Mouse (Mus musculus): Measurements from ENCODE around the gene Il2rg. TPM values are rescaled to one million over a fixed set of nuclear protein-coding genes. Genes with fewer than 3 reads are reported as not detected.

Gene Il2rg
- 3.8 and 5.0 TPM in 2 replicates for polyA plus RNA-seq (2016; fragmentation: Nextera tagmentation; extraction: Ambion mirVana)

GRCm38 (mm10) chrX:101268025-101268754 is at the start of gene Il2rg:
TSS of gene Il2rg (minus strand) at chrX:101268255.
- Histone ChIP-seq H3K9ac (no peak within 1 kb of the TSS), H3K4me2 (replicated peaks) (no peak within 1 kb of the TSS), H3K4me1 (no peaks in the 10 kb centered on the region), H3K9me3 (no peaks in the 10 kb centered on the region), H3K27me3 (replicated peaks) (no peaks in the 10 kb centered on the region), H3K4me3 (no peak within 1 kb of the TSS), H3K36me3 (no peaks in the 10 kb centered on the region), H3K27ac (no peak within 1 kb of the TSS)
- 71% methylated on average over 5 of the region's 5 CpGs for WGBS
- ATAC-seq (ENCODE audit: low FRiP score, low read depth), result no peak

GRCm38 (mm10) chrX:101313625-101314359 is 45.7 kb upstream of the Il2rg start:
- no peak overlapping the region for H3K9ac ChIP-seq
- ATAC-seq (ENCODE audit: low FRiP score, low read depth), result 0 out of 2 replicates have a peak, but pooled peaks have one; percentile 7
- no peak overlapping the region for H3K4me2 ChIP-seq (replicated peaks)
- WGBS, result 40% methylated on average over 6 of the region's 6 CpGs
- H3K4me1 ChIP-seq, result peaks cover 2% of the 10 kb centered on the region; the same call in 1 of the 2 replicates
- H3K27ac ChIP-seq, result no peak overlapping the region
- no peaks in the 10 kb centered on the region for H3K9me3 ChIP-seq
- H3K36me3 ChIP-seq, result peaks cover 20% of the 10 kb centered on the region; the same call in 1 of the 2 replicates
- no peak overlapping the region for H3K4me3 ChIP-seq
- H3K27me3 ChIP-seq (replicated peaks), result no peaks in the 10 kb centered on the region

- ATAC-seq (ENCODE audit: low FRiP score, low read depth), result no peak
- H3K9ac ChIP-seq, result no peak overlapping the region
- H3K4me1 ChIP-seq, result peaks cover 2% of the 10 kb centered on the region; the same call in 1 of the 2 replicates
- H3K27ac ChIP-seq, result no peak overlapping the region
- no peaks in the 10 kb centered on the region for H3K9me3 ChIP-seq
- no peak overlapping the region for H3K4me2 ChIP-seq (replicated peaks)
- no peak overlapping the region for H3K4me3 ChIP-seq
- WGBS, result 93% methylated on average over 5 of the region's 5 CpGs
- H3K36me3 ChIP-seq, result peaks cover 7% of the 10 kb centered on the region; the same call in 1 of the 2 replicates
- H3K27me3 ChIP-seq (replicated peaks), result 0 out of 2 replicates have a peak, but pooled peaks cover 3% of the 10 kb centered on the region
Observed at GRCm38 (mm10) chrX:101309299-101309698, 41.2 kb upstream of the Il2rg start.

- Histone ChIP-seq H3K4me2 (replicated peaks) (no peak overlapping the region), H3K9ac (no peak overlapping the region), H3K27me3 (replicated peaks) (0 out of 2 replicates have a peak, but pooled peaks cover 6% of the 10 kb centered on the region), H3K36me3 (peaks cover 4% of the 10 kb centered on the region; the same call in 1 of the 2 replicates), H3K4me3 (no peak overlapping the region), H3K9me3 (no peaks in the 10 kb centered on the region), H3K27ac (no peak overlapping the region), H3K4me1 (peaks cover 11% of the 10 kb centered on the region)
- WGBS, result 53% methylated on average over 2 of the region's 2 CpGs
- no peak for ATAC-seq (ENCODE audit: low FRiP score, low read depth)
Observed at GRCm38 (mm10) chrX:101304646-101305045, 36.6 kb upstream of the Il2rg start.

- Histone ChIP-seq H3K4me3 (no peak overlapping the region), H3K27ac (no peak overlapping the region), H3K9me3 (no peaks in the 10 kb centered on the region), H3K4me2 (replicated peaks) (peak overlapping the region; percentile 55), H3K27me3 (replicated peaks) (0 out of 2 replicates have a peak, but pooled peaks cover 3% of the 10 kb centered on the region), H3K36me3 (no peaks in the 10 kb centered on the region), H3K4me1 (peaks cover 11% of the 10 kb centered on the region), H3K9ac (no peak overlapping the region)
- 80% methylated on average over 9 of the region's 9 CpGs for WGBS
- ATAC-seq (ENCODE audit: low FRiP score, low read depth), result no peak
Observed at GRCm38 (mm10) chrX:101301654-101302053, 33.6 kb upstream of the Il2rg start.

GRCm38 (mm10) chrX:101300427-101301030 is 32.5 kb upstream of the Il2rg start:
- H3K4me3 ChIP-seq, result peak overlapping the region; percentile 44
- H3K27ac ChIP-seq, result no peak overlapping the region
- peak overlapping the region; percentile 54 for H3K9ac ChIP-seq
- H3K9me3 ChIP-seq, result no peaks in the 10 kb centered on the region
- WGBS, result 40% methylated on average over 13 of the region's 13 CpGs
- ATAC-seq (ENCODE audit: low FRiP score, low read depth), result peak; percentile 59
- 0 out of 2 replicates have a peak, but pooled peaks cover 3% of the 10 kb centered on the region for H3K27me3 ChIP-seq (replicated peaks)
- H3K4me2 ChIP-seq (replicated peaks), result peak overlapping the region; percentile 55
- H3K4me1 ChIP-seq, result peaks cover 11% of the 10 kb centered on the region
- H3K36me3 ChIP-seq, result peaks cover 7% of the 10 kb centered on the region; the same call in 1 of the 2 replicates

- Histone ChIP-seq H3K27ac (no peak overlapping the region; the same call in 1 of the 2 replicates), H3K4me1 (peaks cover 11% of the 10 kb centered on the region), H3K4me3 (peak overlapping the region; percentile 44), H3K9ac (peak overlapping the region; percentile 54), H3K4me2 (replicated peaks) (peak overlapping the region; percentile 55), H3K27me3 (replicated peaks) (0 out of 2 replicates have a peak, but pooled peaks cover 3% of the 10 kb centered on the region), H3K9me3 (no peaks in the 10 kb centered on the region), H3K36me3 (peaks cover 7% of the 10 kb centered on the region; the same call in 1 of the 2 replicates)
- peak; percentile 76 for ATAC-seq (ENCODE audit: low FRiP score, low read depth)
- WGBS, result 15% methylated on average over 13 of the region's 13 CpGs
Observed at GRCm38 (mm10) chrX:101299473-101300426, 31.7 kb upstream of the Il2rg start.

GRCm38 (mm10) chrX:101299055-101299454 is 31.0 kb upstream of the Il2rg start, which contains the start of gene Nlgn3:
TSS of gene Nlgn3 (plus strand) at chrX:101299168.
- H3K4me1 ChIP-seq, result peaks cover 11% of the 10 kb centered on the region
- H3K36me3 ChIP-seq, result peaks cover 7% of the 10 kb centered on the region; the same call in 1 of the 2 replicates
- no peaks in the 10 kb centered on the region for H3K9me3 ChIP-seq
- peak within 1 kb of the TSS; percentile 44 for H3K4me3 ChIP-seq
- peak within 1 kb of the TSS; percentile 55 for H3K4me2 ChIP-seq (replicated peaks)
- WGBS, result 24% methylated on average over 23 of the region's 24 CpGs
- no peak within 1 kb of the TSS; the same call in 1 of the 2 replicates for H3K27ac ChIP-seq
- peak; percentile 25 for ATAC-seq (ENCODE audit: low FRiP score, low read depth)
- peak within 1 kb of the TSS; percentile 54 for H3K9ac ChIP-seq
- 0 out of 2 replicates have a peak, but pooled peaks cover 3% of the 10 kb centered on the region for H3K27me3 ChIP-seq (replicated peaks)

- Histone ChIP-seq H3K4me1 (no peaks in the 10 kb centered on the region), H3K4me3 (no peak overlapping the region), H3K27ac (no peak overlapping the region), H3K9ac (no peak overlapping the region), H3K27me3 (replicated peaks) (no peaks in the 10 kb centered on the region), H3K4me2 (replicated peaks) (no peak overlapping the region), H3K36me3 (peaks cover 66% of the 10 kb centered on the region), H3K9me3 (no peaks in the 10 kb centered on the region)
- WGBS, result 90% methylated on average over 10 of the region's 10 CpGs
- ATAC-seq (ENCODE audit: low FRiP score, low read depth), result no peak
Observed at GRCm38 (mm10) chrX:101290111-101290510, 22.1 kb upstream of the Il2rg start.

GRCm38 (mm10) chrX:101289037-101289436 is 21.0 kb upstream of the Il2rg start:
- peaks cover 65% of the 10 kb centered on the region for H3K36me3 ChIP-seq
- H3K4me1 ChIP-seq, result no peaks in the 10 kb centered on the region
- 94% methylated on average over 7 of the region's 7 CpGs for WGBS
- no peak overlapping the region for H3K27ac ChIP-seq
- no peak for ATAC-seq (ENCODE audit: low FRiP score, low read depth)
- H3K9me3 ChIP-seq, result no peaks in the 10 kb centered on the region
- H3K9ac ChIP-seq, result no peak overlapping the region
- no peaks in the 10 kb centered on the region for H3K27me3 ChIP-seq (replicated peaks)
- no peak overlapping the region for H3K4me3 ChIP-seq
- H3K4me2 ChIP-seq (replicated peaks), result no peak overlapping the region

GRCm38 (mm10) chrX:101288432-101288831 is 20.4 kb upstream of the Il2rg start:
- Histone ChIP-seq H3K9me3 (no peaks in the 10 kb centered on the region), H3K4me3 (no peak overlapping the region), H3K27me3 (replicated peaks) (no peaks in the 10 kb centered on the region), H3K27ac (no peak overlapping the region), H3K4me2 (replicated peaks) (no peak overlapping the region), H3K36me3 (peaks cover 63% of the 10 kb centered on the region), H3K4me1 (no peaks in the 10 kb centered on the region), H3K9ac (no peak overlapping the region)
- WGBS, result 90% methylated on average over 6 of the region's 6 CpGs
- ATAC-seq (ENCODE audit: low FRiP score, low read depth), result no peak

Data from neural tube, embryonic 12.5 days (tissue).